Mouse (Mus musculus) erythroblast, embryonic 14.5 days (primary cell): ENCODE data around the gene Slc44a5.

Source experiments
- GATA1 ChIP-seq: IDR thresholded peaks from 2 replicates; pipeline ENCODE4 v1.6.1; 2012; ENCODE audit warnings: low read length, inconsistent platforms, mixed read lengths
- TAL1 ChIP-seq: IDR thresholded peaks from 3 replicates; pipeline ENCODE4 v1.6.1; 2012; ENCODE audit warnings: low read length, inconsistent platforms, mixed read lengths

GRCm38 (mm10) chr3:154149778-154150177 is 176.5 kb downstream of the Slc44a5 start:
- no peak for TF ChIP-seq GATA1
- no peak for TF ChIP-seq TAL1
